Mouse (Mus musculus): ENCODE data around the gene Mup19.

DNA sequence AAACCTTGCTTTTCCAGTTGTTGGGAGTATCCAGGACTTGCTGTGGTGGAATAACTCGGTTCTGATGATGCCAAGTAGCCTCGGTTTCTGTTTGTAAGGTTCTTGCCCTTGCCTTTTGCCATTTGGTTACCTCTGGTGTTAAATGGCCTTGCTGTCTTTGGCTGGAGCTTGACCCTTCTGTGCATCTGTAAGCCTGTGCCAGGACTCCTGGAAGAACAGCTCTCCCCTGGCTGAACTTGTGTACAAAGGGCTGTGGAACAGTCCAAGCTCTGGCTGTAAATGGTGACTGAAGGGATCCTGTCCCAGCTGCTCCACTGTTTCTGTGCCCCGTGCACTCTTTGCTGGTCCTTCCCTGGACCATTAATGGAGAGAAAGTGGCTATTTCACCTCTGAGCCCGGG is 47.1 kb upstream of the Mup19 start:
- no peak for TF ChIP-seq TAL1 (IDR thresholded peaks at IDR 0.05; ENCODE audit: low read length)
- TF ChIP-seq GATA1 (IDR thresholded peaks at IDR 0.05; ENCODE audit: low read length): no peak
